Mouse (Mus musculus): ENCODE results near the gene Myzap. TPM values are rescaled to one million over a fixed set of nuclear protein-coding genes. Genes with fewer than 3 reads are reported as not detected.

The Myzap gene
- polyA plus RNA-seq (2012; rRNA removed) (0.82 and 1.8 TPM in 2 replicates), polyA plus RNA-seq (2014; fragmentation: Nextera tagmentation; extraction: Ambion mirVana) (1.6 and 2.5 TPM in 2 replicates)

DNA sequence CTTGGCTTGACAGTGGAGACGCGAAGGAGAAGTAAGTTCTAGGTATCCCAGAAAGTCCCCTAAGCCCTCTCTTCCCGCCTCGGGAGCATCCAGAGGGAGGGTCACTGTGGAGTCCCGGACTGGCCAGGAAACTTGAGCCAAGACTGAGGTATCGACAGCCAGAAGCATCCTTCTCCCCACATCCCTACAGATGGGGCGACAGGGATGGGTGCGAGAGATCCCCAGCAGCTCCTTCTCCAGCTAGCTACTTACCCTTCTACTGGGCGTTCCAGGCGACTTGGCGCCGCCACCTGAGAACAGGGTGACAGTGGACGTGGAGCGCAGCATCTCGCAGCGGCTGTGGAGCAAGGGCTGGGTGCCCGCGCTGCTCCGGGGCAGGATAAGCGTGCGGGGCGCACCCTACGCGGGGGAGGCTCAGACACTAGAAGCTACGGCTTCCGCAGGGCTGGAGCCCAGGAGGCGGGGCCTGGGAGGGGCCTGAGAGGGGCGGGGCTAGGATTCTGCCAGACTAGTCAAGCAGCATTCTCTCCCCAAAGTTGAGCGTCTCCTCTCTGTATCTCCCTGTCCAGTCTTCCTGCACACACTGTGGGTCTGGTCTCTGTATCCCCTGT lies at the start of gene Myzap:
TSS of gene Myzap (minus strand) at position 423 of the 611 bp plus-strand sequence.
- TF ChIP-seq CTCF (IDR thresholded peaks at IDR 0.05; ENCODE audit: low read depth) (no peak), EP300 (IDR thresholded peaks at IDR 0.05; ENCODE audit: low read depth) (no peak)
- H3K36me3 ChIP-seq (replicated peaks; ENCODE audit: control insufficient read depth, insufficient read depth, low read depth), result no peaks in the 10 kb centered on the region
- H3K9me3 ChIP-seq (ENCODE audit: control insufficient read depth, low read length), result no peaks in the 10 kb centered on the region
- peaks cover 0 to 8% of the 10 kb centered on the region in 2 experiments; a peak in 2 of 4 replicates for H3K4me1 ChIP-seq (replicated peaks; ENCODE audit: control insufficient read depth in 2 of 2, insufficient read depth in 2 of 2, low read length in 1 of 2)
- peak; percentile 75 for ATAC-seq (ENCODE audit: insufficient read depth)
- no peak within 1 kb of the TSS for H3K27ac ChIP-seq
- peak within 1 kb of the TSS; percentile 44 to 50 for H3K4me3 ChIP-seq (ENCODE audit: insufficient read depth in 1 of 2, low read depth in 2 of 2, low read length in 2 of 2)
- no peak within 1 kb of the TSS for H3K9ac ChIP-seq (replicated peaks)
- no peaks in the 10 kb centered on the region; the same call in 1 of the 2 replicates for H3K27me3 ChIP-seq (ENCODE audit: control insufficient read depth, insufficient read depth, low read length)
- H3K4me2 ChIP-seq (ENCODE audit: low read depth), result peak within 1 kb of the TSS; percentile 68
- 1% methylated on average over 29 of the region's 29 CpGs for WGBS (ENCODE audit: insufficient replicate concordance)
- DNase-seq (ENCODE audit: low read depth in 3 of 3, low spot score in 3 of 3), result peak; percentile 49 to 60 (median 59)

- DNase-seq (ENCODE audit: low read depth in 3 of 3, low spot score in 3 of 3) (no peak), ATAC-seq (ENCODE audit: insufficient read depth) (no peak)
- H3K9me3 ChIP-seq (ENCODE audit: control insufficient read depth, low read length), result no peaks in the 10 kb centered on the region
- H3K4me1 ChIP-seq (replicated peaks; ENCODE audit: control insufficient read depth in 2 of 2, insufficient read depth in 2 of 2, low read length in 1 of 2), result no peaks in the 10 kb centered on the region
- H3K4me3 ChIP-seq (ENCODE audit: insufficient read depth in 1 of 2, low read depth in 2 of 2, low read length in 2 of 2), result no peak overlapping the region
- 62% methylated on average over 4 of the region's 4 CpGs for WGBS (ENCODE audit: insufficient replicate concordance)
- no peaks in the 10 kb centered on the region for H3K36me3 ChIP-seq (replicated peaks; ENCODE audit: control insufficient read depth, insufficient read depth, low read depth)
- H3K27ac ChIP-seq, result no peak overlapping the region
- H3K27me3 ChIP-seq (ENCODE audit: control insufficient read depth, insufficient read depth, low read length), result no peaks in the 10 kb centered on the region
- H3K4me2 ChIP-seq (ENCODE audit: low read depth), result no peak overlapping the region
- no peak overlapping the region for H3K9ac ChIP-seq (replicated peaks)
- TF ChIP-seq CTCF (IDR thresholded peaks at IDR 0.05; ENCODE audit: low read depth), result no peak
- no peak for TF ChIP-seq EP300 (IDR thresholded peaks at IDR 0.05; ENCODE audit: low read depth)
These were observed 48.3 kb upstream of the Myzap start for GRCm38 (mm10) chr9:71640361-71640927.

DNA sequence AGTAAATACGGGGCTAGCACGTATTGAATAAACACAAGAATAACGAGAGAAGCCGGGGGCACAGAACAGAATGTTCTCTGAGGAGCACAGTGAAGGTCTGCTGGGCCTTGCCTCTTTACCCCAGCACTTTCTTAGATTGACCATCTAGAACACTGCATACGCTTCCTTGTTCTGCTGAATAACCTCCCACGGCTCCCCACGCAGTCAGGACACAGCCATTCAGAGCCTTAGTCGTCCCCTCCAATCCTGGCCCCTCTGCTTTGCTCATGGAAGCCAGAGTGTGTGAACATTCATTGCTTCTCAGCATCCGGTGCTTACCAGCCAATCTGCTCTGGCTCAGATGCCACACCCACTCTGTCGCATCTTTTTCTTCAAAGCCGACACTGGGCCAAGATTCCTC lies 46.0 kb upstream of the Myzap start:
- DNase-seq (ENCODE audit: low read depth in 3 of 3, low spot score in 3 of 3) (no peak), ATAC-seq (ENCODE audit: insufficient read depth) (no peak)
- Histone ChIP-seq H3K9me3 (ENCODE audit: control insufficient read depth, low read length) (no peaks in the 10 kb centered on the region), H3K4me1 (replicated peaks; ENCODE audit: control insufficient read depth in 2 of 2, insufficient read depth in 2 of 2, low read length in 1 of 2) (no peaks in the 10 kb centered on the region), H3K27me3 (ENCODE audit: control insufficient read depth, insufficient read depth, low read length) (no peaks in the 10 kb centered on the region), H3K36me3 (replicated peaks; ENCODE audit: control insufficient read depth, insufficient read depth, low read depth) (no peaks in the 10 kb centered on the region), H3K9ac (replicated peaks) (no peak overlapping the region), H3K4me3 (ENCODE audit: insufficient read depth in 1 of 2, low read depth in 2 of 2, low read length in 2 of 2) (no peak overlapping the region), H3K4me2 (ENCODE audit: low read depth) (no peak overlapping the region), H3K27ac (no peak overlapping the region)
- TF ChIP-seq CTCF (IDR thresholded peaks at IDR 0.05; ENCODE audit: low read depth) (no peak), EP300 (IDR thresholded peaks at IDR 0.05; ENCODE audit: low read depth) (no peak)
- WGBS (ENCODE audit: insufficient replicate concordance), result 74% methylated on average over 11 of the region's 11 CpGs

GRCm38 (mm10) chr9:71636854-71637253 lies 44.7 kb upstream of the Myzap start:
- Histone ChIP-seq H3K4me2 (ENCODE audit: low read depth) (no peak overlapping the region), H3K36me3 (replicated peaks; ENCODE audit: control insufficient read depth, insufficient read depth, low read depth) (no peaks in the 10 kb centered on the region), H3K27me3 (ENCODE audit: control insufficient read depth, insufficient read depth, low read length) (no peaks in the 10 kb centered on the region), H3K27ac (no peak overlapping the region), H3K4me1 (replicated peaks; ENCODE audit: control insufficient read depth in 2 of 2, insufficient read depth in 2 of 2, low read length in 1 of 2) (no peaks in the 10 kb centered on the region), H3K4me3 (ENCODE audit: insufficient read depth in 1 of 2, low read depth in 2 of 2, low read length in 2 of 2) (no peak overlapping the region), H3K9ac (replicated peaks) (no peak overlapping the region), H3K9me3 (ENCODE audit: control insufficient read depth, low read length) (no peaks in the 10 kb centered on the region)
- no peak for TF ChIP-seq EP300 (IDR thresholded peaks at IDR 0.05; ENCODE audit: low read depth)
- TF ChIP-seq CTCF (IDR thresholded peaks at IDR 0.05; ENCODE audit: low read depth), result no peak
- no peak for DNase-seq (ENCODE audit: low read depth in 3 of 3, low spot score in 3 of 3)
- 65% methylated on average over 1 of the region's 1 CpGs for WGBS (ENCODE audit: insufficient replicate concordance)
- no peak for ATAC-seq (ENCODE audit: insufficient read depth)

DNA sequence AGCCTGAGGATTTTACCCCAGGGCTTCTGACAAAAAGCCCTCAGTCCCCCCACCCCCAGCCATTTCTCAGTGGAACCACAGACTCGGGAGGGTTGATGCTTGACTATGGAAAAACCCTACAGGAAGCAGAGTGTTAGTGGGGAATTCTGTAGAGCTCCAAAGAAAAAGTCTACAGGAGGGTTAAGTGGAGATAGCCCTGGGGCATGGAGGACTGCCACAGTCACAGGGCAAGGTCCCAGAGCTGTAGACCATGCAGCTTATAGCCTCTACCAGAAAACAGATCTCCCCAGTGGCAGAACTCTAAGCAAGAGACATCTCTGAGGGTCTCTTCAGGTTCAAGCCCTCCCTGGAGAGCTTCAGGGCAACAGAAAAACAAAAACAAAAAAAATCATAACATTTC lies 43.5 kb upstream of the Myzap start:
- H3K27me3 ChIP-seq (ENCODE audit: control insufficient read depth, insufficient read depth, low read length), result no peaks in the 10 kb centered on the region
- whole genome bisulfite sequencing (ENCODE audit: insufficient replicate concordance), result 40% methylated on average over 1 of the region's 1 CpGs
- no peak for TF ChIP-seq EP300 (IDR thresholded peaks at IDR 0.05; ENCODE audit: low read depth)
- TF ChIP-seq CTCF (IDR thresholded peaks at IDR 0.05; ENCODE audit: low read depth), result no peak
- H3K4me3 ChIP-seq (ENCODE audit: insufficient read depth in 1 of 2, low read depth in 2 of 2, low read length in 2 of 2), result no peak overlapping the region
- H3K4me2 ChIP-seq (ENCODE audit: low read depth), result no peak overlapping the region
- no peak for ATAC-seq (ENCODE audit: insufficient read depth)
- no peaks in the 10 kb centered on the region for H3K36me3 ChIP-seq (replicated peaks; ENCODE audit: control insufficient read depth, insufficient read depth, low read depth)
- H3K27ac ChIP-seq, result no peak overlapping the region
- DNase-seq (ENCODE audit: low read depth in 3 of 3, low spot score in 3 of 3), result no peak
- H3K9ac ChIP-seq (replicated peaks), result no peak overlapping the region
- no peaks in the 10 kb centered on the region for H3K4me1 ChIP-seq (replicated peaks; ENCODE audit: control insufficient read depth in 2 of 2, insufficient read depth in 2 of 2, low read length in 1 of 2)
- H3K9me3 ChIP-seq (ENCODE audit: control insufficient read depth, low read length), result no peaks in the 10 kb centered on the region

All from liver, embryonic 14.5 days (tissue).